Mouse (Mus musculus) CH12.LX (cell line): ENCODE results near the gene Tpm4. TPM values are rescaled to one million over a fixed set of nuclear protein-coding genes. Genes with fewer than 3 reads are reported as not detected.

Experiments used
- DNase-seq: peaks from one replicate; pipeline ENCODE4 v3.0.0-alpha.2; 2013; ENCODE audit errors: extremely low read depth
- H3K27ac ChIP-seq: 2 replicates; pipeline ENCODE4 v1.5.1; 2012; ENCODE audit warnings: low read depth, mild to moderate bottlenecking, control low read depth, moderate library complexity; ENCODE audit not compliant: insufficient read depth
- H3K27me3 ChIP-seq: replicated peaks from 2 replicates; pipeline ENCODE3; 2012; ENCODE audit warnings: inconsistent platforms
- H3K36me3 ChIP-seq, 2 experiments: replicated peaks in 1 of 2; 2 replicates each; pipeline versions ENCODE3 to v1.6.1; 2012; ENCODE audit warnings: inconsistent platforms in 1 of 2, low read length in 1 of 2, mild to moderate bottlenecking in 1 of 2, mixed read lengths in 1 of 2, moderate library complexity in 1 of 2; ENCODE audit not compliant: control insufficient read depth in 1 of 2, insufficient read depth in 1 of 2
- H3K4me1 ChIP-seq, 2 experiments: 2 replicates each; pipeline ENCODE4 v1.6.1; 2012; ENCODE audit warnings: inconsistent platforms in 1 of 2, moderate library complexity in 1 of 2; ENCODE audit not compliant: insufficient read depth in 2 of 2, control insufficient read depth in 1 of 2
- H3K4me2 ChIP-seq: 2 replicates; pipeline ENCODE4 v1.6.1; 2012; ENCODE audit warnings: low read depth, mild to moderate bottlenecking, control low read depth; ENCODE audit not compliant: poor library complexity, insufficient read depth, severe bottlenecking
- H3K4me3 ChIP-seq, 3 experiments: fragments of 150-350 bp in 1 of 3; sonication (generic) in 1 of 3; replicated peaks in 1 of 3; 2 replicates each; pipeline versions ENCODE3 to v1.5.1; 2011 to 2012; ENCODE audit warnings: low read depth in 2 of 3, low read length in 2 of 3, mild to moderate bottlenecking in 2 of 3, moderate library complexity in 2 of 3, control low read depth in 1 of 3, improper control_type of control experiment in 1 of 3, inconsistent platforms in 1 of 3, mixed read lengths in 1 of 3; ENCODE audit not compliant: poor library complexity in 1 of 3
- H3K79me2 ChIP-seq: replicated peaks from 2 replicates; pipeline ENCODE4 v1.6.1; 2012; ENCODE audit warnings: mild to moderate bottlenecking, moderate library complexity; ENCODE audit not compliant: control insufficient read depth, poor library complexity, insufficient read depth, severe bottlenecking; ENCODE audit errors: extremely low read depth
- H3K9ac ChIP-seq: 2 replicates; pipeline ENCODE4 v1.6.1; 2012; ENCODE audit warnings: low read depth, mild to moderate bottlenecking, control low read depth, moderate library complexity; ENCODE audit not compliant: insufficient read depth
- H3K9me3 ChIP-seq: replicated peaks from 2 replicates; pipeline ENCODE3; 2012; ENCODE audit warnings: low read length, inconsistent platforms, mixed read lengths
- CTCF ChIP-seq, 2 experiments: IDR thresholded peaks in 1 of 2; conservative IDR thresholded peaks in 1 of 2; 2 replicates each; pipeline ENCODE4 v1.5.1; 2011 to 2012; ENCODE audit warnings: low read depth in 2 of 2, low read length in 2 of 2, improper control_type of control experiment in 1 of 2, inconsistent platforms in 1 of 2, mild to moderate bottlenecking in 1 of 2, moderate library complexity in 1 of 2
- E2F4 ChIP-seq: IDR thresholded peaks from 2 replicates; pipeline ENCODE4 v1.6.1; 2011; ENCODE audit warnings: low read depth, low read length, improper control_type of control experiment; ENCODE audit not compliant: insufficient replicate concordance
- EP300 ChIP-seq: IDR thresholded peaks from 2 replicates; pipeline ENCODE4 v1.6.1; 2011; ENCODE audit warnings: low read length, improper control_type of control experiment
- ETS1 ChIP-seq: conservative IDR thresholded peaks from 2 replicates; pipeline ENCODE4 v1.6.1; 2012; ENCODE audit warnings: low read depth, mild to moderate bottlenecking, inconsistent platforms, low read length, improper control_type of control experiment, moderate library complexity
- GABPA ChIP-seq: IDR thresholded peaks from 2 replicates; pipeline ENCODE4 v1.6.1; 2012; ENCODE audit warnings: low read depth, low read length, improper control_type of control experiment, inconsistent platforms; ENCODE audit not compliant: insufficient replicate concordance
- JUN ChIP-seq: IDR thresholded peaks from 2 replicates; pipeline ENCODE4 v1.6.1; 2011; ENCODE audit warnings: low read depth, mild to moderate bottlenecking, low read length, improper control_type of control experiment, moderate library complexity; ENCODE audit not compliant: insufficient read depth
- MAZ ChIP-seq: IDR thresholded peaks from 2 replicates; pipeline ENCODE4 v1.6.1; 2012; ENCODE audit warnings: low read depth, mild to moderate bottlenecking, inconsistent platforms, low read length, improper control_type of control experiment, moderate library complexity
- MXI1 ChIP-seq: IDR thresholded peaks from 2 replicates; pipeline ENCODE4 v1.6.1; 2011; ENCODE audit warnings: mild to moderate bottlenecking, low read depth, low read length, improper control_type of control experiment
- PAX5 ChIP-seq: IDR thresholded peaks from 2 replicates; pipeline ENCODE4 v1.6.1; 2012; ENCODE audit warnings: low read length, inconsistent platforms, mixed read lengths
- RAD21 ChIP-seq: IDR thresholded peaks from 2 replicates; pipeline ENCODE4 v1.6.1; 2011; ENCODE audit warnings: low read depth, mild to moderate bottlenecking, low read length, improper control_type of control experiment, moderate library complexity
- RCOR1 ChIP-seq: conservative IDR thresholded peaks from 2 replicates; pipeline ENCODE4 v1.6.1; 2012; ENCODE audit warnings: low read depth, mild to moderate bottlenecking, inconsistent platforms, low read length, improper control_type of control experiment
- TBP ChIP-seq: conservative IDR thresholded peaks from 2 replicates; pipeline ENCODE4 v1.6.1; 2011; ENCODE audit warnings: low read depth, low read length, improper control_type of control experiment
- USF2 ChIP-seq: conservative IDR thresholded peaks from 2 replicates; pipeline ENCODE4 v1.6.1; 2011; ENCODE audit warnings: low read depth, low read length, improper control_type of control experiment
- ZNF384 ChIP-seq: IDR thresholded peaks from 2 replicates; pipeline ENCODE4 v1.6.1; 2012; ENCODE audit warnings: low read depth, low read length, improper control_type of control experiment, inconsistent platforms
- dilution Hi-C: fragments of 300-500 bp; cut with MboI; formaldehyde crosslinking; loops from 2 replicates; pipeline ENCODE4 v1.14.3; 2020; ENCODE audit warnings: low sequenced_read_pairs; ENCODE audit not compliant: extremely low pct_unique_long_range_greater_than_20kb, extremely low pct_ligation_motif_present
- in situ Hi-C: fragments of 300-500 bp; cut with MboI; formaldehyde crosslinking; loops from 3 replicates; pipeline ENCODE4 v1.14.3; 2019; ENCODE audit warnings: low sequenced_read_pairs, low pct_ligation_motif_present, low pct_unique_long_range_greater_than_20kb, mixed read lengths
- polyA plus RNA-seq: library from polyadenylated mRNA; unstranded; fragments of >175 nt; gene quantifications from 2 replicates; pipeline ENCODE4 v1.2.1, GENCODE M21; 2012; ENCODE audit warnings: low read depth; ENCODE audit not compliant: insufficient read length
- total RNA-seq, 2 experiments: library from RNA; depleted of rRNA; stranded (reverse); fragments of 300-350 nt in 1 of 2; fragments of >200 nt in 1 of 2; gene quantifications; 2 replicates each; pipeline ENCODE4 v1.2.3; 2012 to 2014

Gene Tpm4
- total and polyA plus RNA-seq, 3 experiments = 96.2 to 284 (median 203) TPM

DNA sequence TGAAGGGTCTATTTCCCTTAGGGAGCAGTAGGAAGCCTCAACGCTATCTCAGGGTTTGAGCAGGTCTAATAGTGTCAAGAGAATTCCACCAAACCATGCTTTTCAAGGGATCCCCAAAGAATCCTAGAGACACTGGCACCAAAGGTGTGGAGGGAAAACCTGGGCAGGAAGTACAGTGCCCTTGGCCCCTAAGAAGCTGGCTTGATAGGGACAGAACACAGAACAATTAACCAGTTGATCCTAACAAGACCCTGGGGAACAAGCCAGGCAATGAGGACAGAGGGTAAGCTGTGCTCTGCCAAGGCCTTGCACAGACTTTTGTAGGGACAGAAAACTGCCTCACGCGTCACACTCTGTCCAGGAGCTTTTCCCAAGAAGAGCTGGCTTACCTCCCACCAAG is 28.0 kb upstream of the Tpm4 start, which contains the start of gene Olfr374:
TSS of gene Olfr374 (plus strand) at position 301 of the 400 bp plus-strand sequence.
- no peak within 1 kb of the TSS for H3K9ac ChIP-seq
- H3K4me2 ChIP-seq = no peak within 1 kb of the TSS
- TF ChIP-seq GABPA = no peak
- TF ChIP-seq RCOR1 = no peak
- TF ChIP-seq JUN = no peak
- TF ChIP-seq E2F4 = no peak
- TF ChIP-seq ETS1 = no peak
- no peak for TF ChIP-seq EP300
- no peaks in the 10 kb centered on the region for H3K79me2 ChIP-seq
- H3K4me1 ChIP-seq = peaks cover 2 to 6% of the 10 kb centered on the region in 2 experiments; a peak in 2 of 4 replicates
- peaks cover 4% of the 10 kb centered on the region for H3K27me3 ChIP-seq
- no peak within 1 kb of the TSS for H3K27ac ChIP-seq
- H3K4me3 ChIP-seq = no peak within 1 kb of the TSS
- no peaks in the 10 kb centered on the region for H3K9me3 ChIP-seq
- DNase-seq = no peak
- dilution Hi-C loops = no loop called here
- H3K36me3 ChIP-seq = no peaks in the 10 kb centered on the region
- in situ Hi-C loops = loop anchor here (25.0 kb wide), 1 partner anchor 969 kb away; no protein-coding TSS in a partner anchor

DNA sequence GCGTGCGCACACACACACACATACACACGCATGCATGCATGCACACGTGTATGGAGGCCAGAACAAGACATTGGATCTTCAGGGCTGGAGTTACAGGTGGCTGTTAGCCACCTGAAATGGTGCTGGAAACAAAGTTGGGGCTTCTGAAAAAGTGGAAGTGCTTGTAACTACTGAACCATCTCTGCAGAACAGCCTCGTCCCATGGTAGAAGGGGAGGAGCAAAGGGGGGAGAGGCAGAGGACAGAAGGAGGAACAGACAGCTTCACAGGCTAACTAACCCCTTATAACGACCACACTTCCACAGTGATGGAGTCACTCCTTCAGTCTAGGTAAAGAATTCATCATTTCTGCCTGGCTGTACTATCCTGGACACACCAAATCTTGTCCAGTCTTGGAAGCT is 23.9 kb upstream of the Tpm4 start:
- Histone ChIP-seq H3K79me2 (no peaks in the 10 kb centered on the region), H3K27me3 (peaks cover 4% of the 10 kb centered on the region), H3K9me3 (no peaks in the 10 kb centered on the region), H3K27ac (no peak overlapping the region), H3K36me3 (no peaks in the 10 kb centered on the region), H3K4me1 (peaks cover 5 to 6% of the 10 kb centered on the region in 2 experiments; a peak in 3 of 4 replicates), H3K4me2 (no peak overlapping the region), H3K4me3 (no peak overlapping the region), H3K9ac (no peak overlapping the region)
- dilution Hi-C loops (no loop called here), in situ Hi-C loops (loop anchor here (25.0 kb wide), 1 partner anchor 974 kb away; no protein-coding TSS in a partner anchor)
- peak; percentile 48 for DNase-seq
- TF ChIP-seq TBP (no peak), USF2 (no peak), PAX5 (no peak), MXI1 (no peak), CTCF (conservative IDR thresholded peaks at IDR 0.05 in 1 of 2, IDR thresholded peaks at IDR 0.05 in 1 of 2; ENCODE audit: low read depth in 2 of 2, low read length in 2 of 2) (no peak), MAZ (no peak), ZNF384 (no peak)
- TF ChIP-seq, all 38 proteins: peak for 0

DNA sequence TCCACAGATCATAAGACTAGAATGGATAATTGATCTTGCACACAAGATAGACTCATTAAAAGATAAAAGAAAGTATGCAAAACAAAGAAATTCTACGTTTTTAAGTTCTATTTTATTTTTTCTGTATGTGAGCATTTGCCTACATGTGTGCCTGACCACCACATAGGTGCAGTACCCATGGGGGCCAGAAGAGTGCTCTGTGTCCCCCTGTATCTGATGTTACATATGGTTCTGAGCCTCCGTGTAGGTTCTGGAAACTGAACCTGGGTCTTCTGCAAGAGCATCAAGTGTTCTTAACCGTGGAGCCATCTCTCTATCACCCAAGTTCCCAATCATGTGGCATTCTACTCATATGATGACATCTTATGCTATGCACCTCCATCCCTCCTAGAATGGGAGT is 22.3 kb upstream of the Tpm4 start:
- in situ Hi-C loops = loop anchor here (25.0 kb wide), 1 partner anchor 975 kb away; no protein-coding TSS in a partner anchor
- H3K4me3 ChIP-seq = no peak overlapping the region
- dilution Hi-C loops = no loop called here
- no peak for DNase-seq
- peaks cover 5 to 6% of the 10 kb centered on the region in 2 experiments; a peak in 3 of 4 replicates for H3K4me1 ChIP-seq
- TF ChIP-seq E2F4 (no peak), CTCF (conservative IDR thresholded peaks at IDR 0.05 in 1 of 2, IDR thresholded peaks at IDR 0.05 in 1 of 2; ENCODE audit: low read depth in 2 of 2, low read length in 2 of 2) (peak in 1 of 2 experiments; percentile 37; a peak in 2 of 4 replicates), RAD21 (peak; percentile 13)
- H3K36me3 ChIP-seq = no peaks in the 10 kb centered on the region
- no peak overlapping the region for H3K4me2 ChIP-seq
- no peaks in the 10 kb centered on the region for H3K79me2 ChIP-seq
- H3K27ac ChIP-seq = no peak overlapping the region
- no peaks in the 10 kb centered on the region for H3K27me3 ChIP-seq
- H3K9me3 ChIP-seq = no peaks in the 10 kb centered on the region
- H3K9ac ChIP-seq = no peak overlapping the region
